Mouse (Mus musculus): ENCODE measurements around the gene Tmem88. TPM values are rescaled to one million over a fixed set of nuclear protein-coding genes. Genes with fewer than 3 reads are reported as not detected.

The Tmem88 gene
- total and polyA plus RNA-seq, 2 experiments from 2014 or later: 33.0 to 62.5 TPM

- Histone ChIP-seq H3K4me2 (ENCODE audit: low read depth, low read length) (peak overlapping the region; percentile 99), H3K27ac (ENCODE audit: low read depth) (peak overlapping the region; percentile 97), H3K27me3 (ENCODE audit: control insufficient read depth, insufficient read depth, low read length) (no peaks in the 10 kb centered on the region), H3K9me3 (replicated peaks; ENCODE audit: control insufficient read depth, low read length) (no peaks in the 10 kb centered on the region), H3K4me1 (ENCODE audit: control insufficient read depth, insufficient read depth) (peaks cover 43% of the 10 kb centered on the region), H3K9ac (replicated peaks; ENCODE audit: low read depth, low read length) (peak overlapping the region; percentile 99), H3K4me3 (ENCODE audit: low read depth, low read length) (peak overlapping the region; percentile 99), H3K36me3 (replicated peaks; ENCODE audit: control insufficient read depth, insufficient read depth, low read length) (peaks cover 8% of the 10 kb centered on the region; the same call in 1 of the 2 replicates)
- TF ChIP-seq EP300 (IDR thresholded peaks at IDR 0.05; ENCODE audit: low read depth): no peak
- TF ChIP-seq CTCF (IDR thresholded peaks at IDR 0.05; ENCODE audit: low read depth): no peak
- WGBS: 1% methylated on average over 22 of the region's 22 CpGs
- no peak for DNase-seq (ENCODE audit: low spot score)
- ATAC-seq (ENCODE audit: insufficient read depth, low read depth): peak; percentile 15; the same call in 1 of the 2 replicates
These were observed 30.2 kb downstream of the Tmem88 start for GRCm38 (mm10) chr11:69367616-69368355.

GRCm38 (mm10) chr11:69366855-69367615, 31.0 kb downstream of the Tmem88 start:
- under 1% methylated on average over 22 of the region's 22 CpGs for WGBS
- peak overlapping the region; percentile 99 for H3K4me2 ChIP-seq (ENCODE audit: low read depth, low read length)
- H3K4me3 ChIP-seq (ENCODE audit: low read depth, low read length): peak overlapping the region; percentile 99
- no peak; the same call in 1 of the 2 replicates for TF ChIP-seq EP300 (IDR thresholded peaks at IDR 0.05; ENCODE audit: low read depth)
- no peak for TF ChIP-seq CTCF (IDR thresholded peaks at IDR 0.05; ENCODE audit: low read depth)
- H3K27ac ChIP-seq (ENCODE audit: low read depth): peak overlapping the region; percentile 97
- ATAC-seq (ENCODE audit: insufficient read depth, low read depth): no peak
- H3K4me1 ChIP-seq (ENCODE audit: control insufficient read depth, insufficient read depth): peaks cover 43% of the 10 kb centered on the region
- H3K27me3 ChIP-seq (ENCODE audit: control insufficient read depth, insufficient read depth, low read length): no peaks in the 10 kb centered on the region
- H3K9ac ChIP-seq (replicated peaks; ENCODE audit: low read depth, low read length): peak overlapping the region; percentile 99
- peak; percentile 36 for DNase-seq (ENCODE audit: low spot score)
- no peaks in the 10 kb centered on the region for H3K9me3 ChIP-seq (replicated peaks; ENCODE audit: control insufficient read depth, low read length)
- H3K36me3 ChIP-seq (replicated peaks; ENCODE audit: control insufficient read depth, insufficient read depth, low read length): peaks cover 9% of the 10 kb centered on the region

- Histone ChIP-seq H3K9ac (replicated peaks; ENCODE audit: low read depth, low read length) (peak overlapping the region; percentile 99), H3K27ac (ENCODE audit: low read depth) (peak overlapping the region; percentile 97), H3K36me3 (replicated peaks; ENCODE audit: control insufficient read depth, insufficient read depth, low read length) (peaks cover 17% of the 10 kb centered on the region), H3K4me1 (ENCODE audit: control insufficient read depth, insufficient read depth) (peaks cover 41% of the 10 kb centered on the region), H3K27me3 (ENCODE audit: control insufficient read depth, insufficient read depth, low read length) (no peaks in the 10 kb centered on the region), H3K9me3 (replicated peaks; ENCODE audit: control insufficient read depth, low read length) (no peaks in the 10 kb centered on the region), H3K4me2 (ENCODE audit: low read depth, low read length) (peak overlapping the region; percentile 99), H3K4me3 (ENCODE audit: low read depth, low read length) (peak overlapping the region; percentile 99)
- peak; percentile 75 for ATAC-seq (ENCODE audit: insufficient read depth, low read depth)
- under 1% methylated on average over 26 of the region's 26 CpGs for WGBS
- TF ChIP-seq CTCF (IDR thresholded peaks at IDR 0.05; ENCODE audit: low read depth): 0 out of 2 replicates have a peak, but pooled peaks have one; percentile 14
- peak; percentile 37; the same call in 1 of the 2 replicates for TF ChIP-seq EP300 (IDR thresholded peaks at IDR 0.05; ENCODE audit: low read depth)
- DNase-seq (ENCODE audit: low spot score): peak; percentile 96
These were observed 31.7 kb downstream of the Tmem88 start for GRCm38 (mm10) chr11:69366157-69366854.

GRCm38 (mm10) chr11:69365722-69366121, 32.3 kb downstream of the Tmem88 start:
- WGBS: 41% methylated on average over 6 of the region's 6 CpGs

GRCm38 (mm10) chr11:69364910-69365309, 33.1 kb downstream of the Tmem88 start:
- no peak overlapping the region for H3K4me3 ChIP-seq (ENCODE audit: low read depth, low read length)

More at GRCm38 (mm10) chr11:69365722-69366121, 32.3 kb downstream of the Tmem88 start:
- TF ChIP-seq EP300 (IDR thresholded peaks at IDR 0.05; ENCODE audit: low read depth): no peak
- no peak for TF ChIP-seq CTCF (IDR thresholded peaks at IDR 0.05; ENCODE audit: low read depth)
- ATAC-seq (ENCODE audit: insufficient read depth, low read depth) (no peak), DNase-seq (ENCODE audit: low spot score) (no peak)
- Histone ChIP-seq H3K9ac (replicated peaks; ENCODE audit: low read depth, low read length) (peak overlapping the region; percentile 54; the same call in 1 of the 2 replicates), H3K4me1 (ENCODE audit: control insufficient read depth, insufficient read depth) (peaks cover 41% of the 10 kb centered on the region), H3K36me3 (replicated peaks; ENCODE audit: control insufficient read depth, insufficient read depth, low read length) (peaks cover 22% of the 10 kb centered on the region), H3K4me2 (ENCODE audit: low read depth, low read length) (peak overlapping the region; percentile 99), H3K4me3 (ENCODE audit: low read depth, low read length) (0 out of 2 replicates have a peak overlapping the region, but pooled peaks have one; percentile 99), H3K27ac (ENCODE audit: low read depth) (peak overlapping the region; percentile 97), H3K9me3 (replicated peaks; ENCODE audit: control insufficient read depth, low read length) (no peaks in the 10 kb centered on the region), H3K27me3 (ENCODE audit: control insufficient read depth, insufficient read depth, low read length) (no peaks in the 10 kb centered on the region)

More at GRCm38 (mm10) chr11:69364910-69365309, 33.1 kb downstream of the Tmem88 start:
- Histone ChIP-seq H3K36me3 (replicated peaks; ENCODE audit: control insufficient read depth, insufficient read depth, low read length) (peaks cover 30% of the 10 kb centered on the region), H3K27ac (ENCODE audit: low read depth) (peak overlapping the region; percentile 97), H3K9me3 (replicated peaks; ENCODE audit: control insufficient read depth, low read length) (no peaks in the 10 kb centered on the region), H3K9ac (replicated peaks; ENCODE audit: low read depth, low read length) (no peak overlapping the region), H3K4me1 (ENCODE audit: control insufficient read depth, insufficient read depth) (peaks cover 41% of the 10 kb centered on the region), H3K4me2 (ENCODE audit: low read depth, low read length) (peak overlapping the region; percentile 24; the same call in 1 of the 2 replicates), H3K27me3 (ENCODE audit: control insufficient read depth, insufficient read depth, low read length) (no peaks in the 10 kb centered on the region)
- WGBS: 2% methylated on average over 6 of the region's 6 CpGs
- no peak for TF ChIP-seq EP300 (IDR thresholded peaks at IDR 0.05; ENCODE audit: low read depth)
- TF ChIP-seq CTCF (IDR thresholded peaks at IDR 0.05; ENCODE audit: low read depth): no peak
- ATAC-seq (ENCODE audit: insufficient read depth, low read depth) (peak; percentile 81), DNase-seq (ENCODE audit: low spot score) (peak; percentile 91)
